Mouse (Mus musculus) mouse trophoblast stem cell (cell line): ENCODE measurements at regions not wholly inside any gene's neighbourhood (a gene's known extent, or its start where the extent isn't known, plus 50 kb on each side); places are given as distances from the start of the nearest gene placed in this dataset.

Source experiments
- in situ Hi-C, 2 experiments: fragments of 300-500 bp; cut with MseI, MboI; formaldehyde crosslinking; loops; 2 replicates in 1 of 2; 3 replicates in 1 of 2; pipeline ENCODE4 v1.15.1; 2025

DNA sequence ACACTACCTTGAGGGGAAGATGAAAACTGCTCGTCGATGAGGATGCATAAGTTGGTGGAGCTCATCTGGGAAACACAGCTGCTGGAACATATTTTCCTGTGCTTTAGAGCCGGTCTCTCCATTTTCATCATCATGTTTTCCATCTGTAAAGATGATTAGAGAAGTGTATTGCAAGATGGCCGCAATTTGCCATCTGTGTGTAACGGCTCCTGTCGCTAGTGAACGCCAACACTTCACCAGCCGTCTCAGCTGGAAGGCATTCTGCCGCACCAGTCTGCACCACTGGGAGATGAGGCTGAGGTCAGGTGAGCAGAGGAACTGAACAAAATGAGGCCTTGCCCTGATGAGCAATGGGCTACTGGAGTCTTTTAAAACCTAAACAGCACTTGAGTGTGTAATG is 57.4 kb downstream of the Gm21962 start:
- in situ Hi-C loops: loop anchor here in 1 of 2 experiments (25.0 kb wide), 1 partner anchor 816 kb away; no protein-coding TSS in a partner anchor

DNA sequence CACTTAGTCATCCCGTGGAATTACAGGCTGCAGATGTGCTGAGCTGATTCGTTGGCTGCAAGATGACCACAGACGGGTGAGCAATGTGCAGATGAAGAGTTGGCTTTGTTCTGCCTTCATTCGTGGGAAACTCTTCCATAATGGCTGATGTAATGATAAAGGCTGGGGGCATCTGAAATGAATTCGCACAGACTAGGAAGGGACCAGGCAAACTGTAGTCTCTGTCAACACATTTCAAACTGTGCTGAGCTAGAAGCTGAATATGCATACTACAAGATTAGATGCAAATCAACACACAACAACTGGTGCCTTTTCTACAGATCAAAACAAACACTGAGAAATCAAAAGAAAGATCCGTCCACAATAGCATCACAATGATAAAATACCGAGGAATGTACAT is 58.1 kb downstream of the Gm21962 start:
- in situ Hi-C loops: loop anchor here in 1 of 2 experiments (25.0 kb wide), 1 partner anchor 817 kb away; no protein-coding TSS in a partner anchor

DNA sequence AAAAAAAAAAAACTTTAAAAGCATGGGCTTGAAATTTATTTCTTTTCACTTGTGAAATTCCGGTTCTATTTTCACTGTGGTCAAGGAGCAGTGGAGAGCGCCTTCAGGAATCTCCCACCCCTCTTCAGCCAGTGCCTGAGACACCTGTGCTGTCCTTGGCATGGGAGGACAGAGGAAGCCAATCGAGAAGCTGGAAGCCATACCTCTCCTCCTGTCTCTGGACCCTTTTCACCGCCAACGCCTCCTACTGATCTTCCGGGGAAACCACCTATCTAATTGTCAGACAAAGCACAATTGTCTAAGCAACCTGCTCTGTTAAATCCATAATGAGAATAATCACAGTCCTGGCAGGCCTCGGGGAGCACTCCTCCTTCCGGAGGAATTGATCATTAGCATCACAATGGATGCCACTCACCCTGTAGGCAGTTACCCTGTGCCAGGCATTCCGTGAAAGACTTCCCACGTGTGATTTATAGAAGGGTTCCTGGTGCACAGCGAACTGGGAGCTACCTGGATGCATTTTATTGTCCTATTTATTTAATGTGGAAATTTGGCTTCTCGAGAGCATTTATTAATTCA is 66.0 kb downstream of the Gm21962 start:
- in situ Hi-C loops: loop anchor here in 1 of 2 experiments (25.0 kb wide), 1 partner anchor 825 kb away; no protein-coding TSS in a partner anchor

DNA sequence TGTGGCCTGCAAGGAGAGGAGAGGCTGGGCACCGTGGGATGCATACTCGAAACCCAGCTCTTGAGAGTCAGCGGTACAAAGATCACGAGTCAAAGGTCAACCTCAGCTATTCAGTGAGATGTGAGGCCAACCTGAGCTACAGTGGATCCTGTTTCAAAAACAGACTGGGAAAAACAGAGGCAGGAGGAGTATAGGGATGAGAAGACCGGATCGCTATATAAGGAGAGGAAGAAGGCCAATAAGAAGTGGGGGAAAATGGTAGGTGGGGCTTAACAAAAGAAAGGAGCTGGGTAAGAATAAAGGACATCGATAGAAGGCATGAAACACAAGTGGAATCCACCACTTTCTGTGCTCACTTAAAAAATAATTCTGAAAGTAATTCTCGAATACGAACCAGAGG is 70.2 kb downstream of the Gm21962 start:
- in situ Hi-C loops: loop anchor here in 1 of 2 experiments (25.0 kb wide), 1 partner anchor 829 kb away; no protein-coding TSS in a partner anchor

- in situ Hi-C loops: loop anchor here in 1 of 2 experiments (25.0 kb wide), 1 partner anchor 830 kb away; no protein-coding TSS in a partner anchor
These were observed 70.8 kb downstream of the Gm21962 start for GRCm38 (mm10) chr3:137742119-137742518.

DNA sequence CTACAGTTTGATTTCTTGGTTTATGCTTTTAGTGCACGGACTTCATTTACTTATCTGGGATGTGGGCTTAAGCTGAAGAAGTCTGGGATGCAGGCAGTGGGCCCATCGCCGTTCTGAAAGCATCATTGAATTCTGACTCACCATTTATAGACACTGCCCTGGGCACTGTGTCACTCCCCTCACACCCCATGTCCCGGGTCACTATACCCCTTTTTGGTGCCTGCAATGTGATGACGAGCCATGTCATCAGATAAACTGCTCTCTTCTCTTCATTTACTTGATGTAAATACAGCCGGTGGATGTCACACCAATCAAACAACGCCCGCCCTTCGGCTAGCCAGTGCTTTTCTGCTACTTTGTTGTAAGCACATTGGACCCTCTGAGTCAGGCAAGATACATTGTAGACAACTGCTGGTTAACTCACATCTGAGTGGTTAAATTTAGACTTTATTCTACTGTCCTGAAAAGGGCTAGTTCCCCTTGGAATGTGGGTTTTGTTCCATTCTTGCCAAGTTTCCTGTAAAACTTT is 80.5 kb downstream of the Gm21962 start:
- in situ Hi-C loops: no loop called here

DNA sequence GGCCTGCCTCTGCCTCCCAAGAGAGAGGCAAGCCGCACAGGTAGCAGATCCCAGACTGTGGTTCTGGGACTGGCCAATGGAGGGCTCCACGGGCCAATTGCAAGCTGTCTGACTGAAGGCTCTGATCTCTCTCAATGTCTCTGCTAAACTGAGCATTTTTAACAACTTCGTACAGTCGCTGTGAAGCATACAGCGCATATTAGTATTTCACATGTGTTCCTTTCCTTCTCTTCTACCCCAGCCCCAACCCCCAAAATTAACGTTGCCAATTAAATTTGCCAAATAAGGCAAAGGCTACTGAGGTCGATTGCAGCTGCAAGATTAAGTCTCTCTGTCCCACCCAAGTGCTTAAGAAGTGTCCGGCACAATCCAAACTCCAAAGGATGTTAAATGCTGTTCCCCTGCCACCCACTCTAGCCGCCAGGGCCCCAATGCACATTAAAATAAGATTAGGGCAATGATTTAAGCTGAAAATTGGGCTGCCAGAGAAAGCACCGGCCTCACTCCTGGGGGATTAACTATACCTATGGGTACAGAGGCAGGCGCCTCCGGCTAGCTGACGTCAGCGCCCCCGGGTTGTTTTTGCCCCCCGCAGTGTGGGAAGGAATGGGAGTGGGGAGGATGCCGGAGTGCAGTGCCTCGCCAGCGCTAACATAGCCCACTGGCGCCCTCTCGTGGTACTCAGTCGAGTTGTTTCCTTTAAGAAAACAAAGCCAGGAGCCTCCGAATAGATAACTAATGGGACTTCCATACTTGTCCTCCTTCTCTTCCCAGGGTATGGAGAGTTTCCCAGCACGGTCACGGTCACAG is 81.3 kb downstream of the Gm21962 start:
- in situ Hi-C loops: no loop called here

GRCm38 (mm10) chr3:137753257-137753654 is 81.9 kb downstream of the Gm21962 start:
- in situ Hi-C loops: no loop called here

DNA sequence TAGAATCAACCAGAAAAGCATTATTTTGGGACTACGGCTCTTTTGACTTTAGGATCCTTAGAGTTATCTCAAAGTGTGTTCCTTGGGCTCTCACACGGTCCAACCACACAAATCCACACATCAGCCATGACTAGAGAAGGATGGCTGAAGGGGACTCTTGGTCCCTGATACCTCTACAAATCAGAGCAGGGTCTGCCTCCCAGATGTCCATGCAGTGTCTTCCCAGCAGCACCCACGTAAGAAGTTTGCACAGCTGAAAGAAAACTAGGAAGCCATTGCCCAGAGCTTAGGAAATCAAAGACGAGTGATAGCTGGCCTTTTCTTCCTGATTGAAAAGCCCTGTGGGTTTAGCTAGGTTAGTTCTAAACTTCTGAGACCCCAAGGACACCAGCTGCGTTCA is 84.1 kb downstream of the Gm21962 start:
- in situ Hi-C loops: no loop called here

- in situ Hi-C loops: no loop called here
These were observed 91.0 kb downstream of the Gm21962 start for GRCm38 (mm10) chr3:137762213-137762884.

GRCm38 (mm10) chr3:137763406-137763805 is 92.1 kb downstream of the Gm21962 start:
- in situ Hi-C loops: no loop called here

GRCm38 (mm10) chr3:137768627-137769026 is 95.7 kb upstream of the H2afz start:
- in situ Hi-C loops: no loop called here

DNA sequence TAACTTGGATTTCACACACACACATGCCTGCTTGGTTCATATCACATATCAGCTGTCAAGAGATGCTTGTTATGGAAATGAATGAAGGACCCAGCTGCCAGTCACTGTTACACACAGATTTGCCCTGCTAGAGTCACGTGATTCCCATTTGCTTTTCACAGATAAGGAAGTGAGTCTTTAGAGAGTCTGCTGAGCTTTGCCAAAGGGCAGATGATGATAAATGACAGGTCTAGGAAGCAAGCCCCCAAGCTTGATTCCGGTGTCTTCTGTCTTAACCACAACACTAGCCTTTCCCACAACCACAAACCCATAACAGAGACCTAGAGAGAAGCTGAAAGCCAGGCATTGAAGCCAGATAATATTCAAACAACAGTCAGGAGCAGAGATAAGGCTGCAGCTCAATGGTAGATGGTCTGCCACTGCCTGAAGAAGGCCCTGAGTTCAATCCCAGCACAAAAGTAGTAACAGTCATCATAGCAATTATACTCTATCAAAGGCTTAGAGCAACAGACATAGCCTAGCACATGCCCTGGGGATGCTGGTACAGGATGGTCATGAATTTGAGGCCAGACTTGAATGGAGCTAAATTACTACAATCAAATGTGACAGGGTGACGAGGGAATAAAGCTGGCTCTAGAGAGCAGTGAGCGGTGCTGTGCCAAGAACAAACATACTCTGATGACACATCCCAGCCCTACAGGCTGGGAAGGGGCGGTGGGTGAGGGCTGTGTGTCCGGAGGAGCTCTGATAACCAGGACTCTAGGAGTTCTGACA is 89.0 kb upstream of the H2afz start:
- in situ Hi-C loops: loop anchor here (10.0 to 25.0 kb wide), 2 partner anchors 80 to 362 kb away; partner anchors contain the start of genes Mttp (in 2 of the 2) and Trmt10a (in 2 of the 2)

DNA sequence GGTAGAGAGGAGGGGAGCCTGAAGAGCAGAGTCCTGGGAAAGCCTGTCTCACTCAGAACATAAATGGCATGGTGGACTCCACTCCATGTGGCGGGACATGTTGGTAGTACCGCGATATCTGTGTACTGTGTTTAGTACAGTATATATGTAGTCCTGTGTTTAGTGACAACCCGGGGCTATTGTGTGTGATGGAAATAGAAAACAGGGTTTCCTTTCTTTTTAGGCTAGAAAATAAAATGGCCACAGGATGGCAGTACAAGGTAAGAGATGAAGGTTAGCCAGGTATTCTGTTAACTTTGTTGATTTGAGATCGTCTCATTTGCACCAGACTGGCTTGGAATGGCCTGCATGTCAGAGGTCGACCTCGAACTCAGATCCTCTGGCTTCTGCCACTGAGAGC is 86.2 kb upstream of the H2afz start:
- in situ Hi-C loops: loop anchor here (10.0 to 25.0 kb wide), 2 partner anchors 77 to 359 kb away; partner anchors contain the start of genes Mttp (in 2 of the 2) and Trmt10a (in 2 of the 2)

DNA sequence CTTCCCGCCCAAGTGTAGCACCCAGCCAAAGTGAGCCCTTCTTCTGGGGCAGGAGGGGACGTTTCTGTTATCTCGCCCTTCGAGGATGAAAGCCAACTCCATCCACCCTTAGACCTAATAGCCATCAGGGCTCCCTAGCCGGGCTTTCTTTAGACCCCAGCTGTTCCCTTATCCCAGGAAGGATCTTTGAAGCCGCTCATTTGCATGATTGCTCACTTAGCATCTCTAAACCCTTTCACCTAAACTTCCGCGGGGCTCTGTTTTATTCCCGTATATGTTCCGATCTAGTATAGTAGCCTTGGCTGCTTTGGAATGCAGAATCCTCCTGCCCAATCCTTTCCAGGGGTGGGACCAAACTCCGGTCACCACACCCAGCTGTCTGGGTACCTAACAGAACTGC is 84.3 kb upstream of the H2afz start:
- in situ Hi-C loops: loop anchor here (10.0 to 25.0 kb wide), 2 partner anchors 115 to 357 kb away; partner anchors contain the start of genes Mttp (in 2 of the 2) and Trmt10a (in 2 of the 2)

- in situ Hi-C loops: loop anchor here (10.0 to 25.0 kb wide), 2 partner anchors 112 to 354 kb away; partner anchors contain the start of genes Mttp (in 2 of the 2) and Trmt10a (in 2 of the 2)
These were observed 81.5 kb upstream of the H2afz start for GRCm38 (mm10) chr3:137782836-137783235.

- in situ Hi-C loops: loop anchor here (10.0 to 25.0 kb wide), 2 partner anchors 111 to 353 kb away; partner anchors contain the start of genes Mttp (in 2 of the 2) and Trmt10a (in 2 of the 2)
These were observed 80.1 kb upstream of the H2afz start for GRCm38 (mm10) chr3:137783937-137784911.

DNA sequence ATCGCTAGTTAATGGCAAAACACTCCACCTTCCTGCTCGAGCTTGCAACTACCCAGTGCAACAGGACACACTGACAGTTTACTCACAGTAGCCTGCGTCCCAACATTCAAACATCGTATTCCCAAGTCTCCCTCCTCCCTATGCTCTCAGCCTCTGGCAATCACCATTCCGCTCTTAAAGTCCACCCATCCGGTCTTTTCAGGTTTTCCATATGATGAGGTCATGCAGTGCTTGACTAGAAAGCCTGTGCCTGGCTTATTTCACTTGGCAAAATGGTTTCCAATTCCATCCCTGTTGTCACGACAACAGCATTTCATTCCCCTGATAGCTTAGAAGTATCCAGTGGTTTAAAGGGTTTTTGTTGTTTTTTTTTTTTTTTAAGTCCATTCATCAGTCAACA is 79.1 kb upstream of the H2afz start:
- in situ Hi-C loops: loop anchor here (10.0 to 25.0 kb wide), 2 partner anchors 110 to 352 kb away; partner anchors contain the start of genes Mttp (in 2 of the 2) and Trmt10a (in 2 of the 2)

DNA sequence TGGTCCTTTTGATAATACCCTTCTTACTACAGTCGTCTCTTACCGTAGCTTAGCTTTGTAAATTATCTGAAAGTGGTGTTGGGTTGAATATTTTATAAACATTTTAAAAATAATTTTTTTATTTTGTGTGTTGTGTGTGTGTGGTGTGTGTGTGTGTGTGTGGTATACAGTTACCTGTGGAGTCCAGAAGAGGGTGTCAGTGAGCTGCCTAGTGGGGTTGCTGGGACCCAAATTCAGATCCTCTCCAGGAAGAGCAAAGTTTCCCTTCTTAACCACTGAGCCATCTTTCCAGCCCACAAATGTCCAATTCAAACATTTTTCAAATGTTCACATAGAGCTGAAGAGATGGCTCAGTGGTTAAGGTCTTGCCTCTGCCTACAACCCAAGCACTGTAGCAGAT is 78.4 kb upstream of the H2afz start:
- in situ Hi-C loops: loop anchor here (10.0 to 25.0 kb wide), 2 partner anchors 109 to 351 kb away; partner anchors contain the start of genes Mttp (in 2 of the 2) and Trmt10a (in 2 of the 2)
